Mouse (Mus musculus) forebrain, embryonic 12.5 days (tissue): ENCODE measurements around the gene Bptf. TPM values are rescaled to one million over a fixed set of nuclear protein-coding genes. Genes with fewer than 3 reads are reported as not detected.
"Not testable (repeated sequence)": the region's sequence is repeated elsewhere in the genome, so short reads cannot be mapped to it uniquely, and the experiment has no call there.

Experiments
- ATAC-seq: fragments of 200-750 bp; cut with Nextera tagmentation; 2 replicates; pipeline ENCODE4 v1.8.0; 2017; ENCODE audit warnings: moderate TSS enrichment; ENCODE audit not compliant: low FRiP score
- H3K27ac ChIP-seq: fragments of 300-500 bp; sonication (generic); 2 replicates; pipeline ENCODE4 v1.5.1; 2016; ENCODE audit warnings: mild to moderate bottlenecking
- H3K27me3 ChIP-seq: fragments of 300-500 bp; sonication (generic); 2 replicates; pipeline ENCODE4 v1.6.1; 2016; ENCODE audit warnings: mild to moderate bottlenecking
- H3K36me3 ChIP-seq: fragments of 300-500 bp; sonication (generic); replicated peaks from 2 replicates; pipeline ENCODE4 v1.6.1; 2016; ENCODE audit warnings: mild to moderate bottlenecking
- H3K4me1 ChIP-seq: fragments of 300-500 bp; sonication (generic); 2 replicates; pipeline ENCODE4 v1.6.1; 2016
- H3K4me2 ChIP-seq: fragments of 300-500 bp; sonication (generic); 2 replicates; pipeline ENCODE4 v1.6.1; 2016; ENCODE audit warnings: mild to moderate bottlenecking, moderate library complexity
- H3K4me3 ChIP-seq: fragments of 300-500 bp; sonication (generic); replicated peaks from 2 replicates; pipeline ENCODE4 v1.5.1; 2016; ENCODE audit warnings: mild to moderate bottlenecking
- H3K9ac ChIP-seq: fragments of 300-500 bp; sonication (generic); 2 replicates; pipeline ENCODE4 v1.6.1; 2016; ENCODE audit warnings: mild to moderate bottlenecking
- H3K9me3 ChIP-seq: fragments of 300-500 bp; sonication (generic); 2 replicates; pipeline ENCODE4 v1.6.1; 2016
- WGBS: fragments of 180-500 bp; shearing (Covaris S2); methylation state at CpG from one replicate; pipeline ENCODE4 v1.1.7; 2016; 5-methylcytosine and 5-hydroxymethylcytosine counted together
- polyA plus RNA-seq: library from polyadenylated mRNA; unstranded; fragments of >200 nt; fragmentation: Nextera tagmentation; extraction: Ambion mirVana; gene quantifications from 2 replicates; pipeline ENCODE4 v1.2.1, GENCODE M21; 2016

Bptf gene
- polyA plus RNA-seq, 1 experiment from 2014 or later = 48.3 TPM

DNA sequence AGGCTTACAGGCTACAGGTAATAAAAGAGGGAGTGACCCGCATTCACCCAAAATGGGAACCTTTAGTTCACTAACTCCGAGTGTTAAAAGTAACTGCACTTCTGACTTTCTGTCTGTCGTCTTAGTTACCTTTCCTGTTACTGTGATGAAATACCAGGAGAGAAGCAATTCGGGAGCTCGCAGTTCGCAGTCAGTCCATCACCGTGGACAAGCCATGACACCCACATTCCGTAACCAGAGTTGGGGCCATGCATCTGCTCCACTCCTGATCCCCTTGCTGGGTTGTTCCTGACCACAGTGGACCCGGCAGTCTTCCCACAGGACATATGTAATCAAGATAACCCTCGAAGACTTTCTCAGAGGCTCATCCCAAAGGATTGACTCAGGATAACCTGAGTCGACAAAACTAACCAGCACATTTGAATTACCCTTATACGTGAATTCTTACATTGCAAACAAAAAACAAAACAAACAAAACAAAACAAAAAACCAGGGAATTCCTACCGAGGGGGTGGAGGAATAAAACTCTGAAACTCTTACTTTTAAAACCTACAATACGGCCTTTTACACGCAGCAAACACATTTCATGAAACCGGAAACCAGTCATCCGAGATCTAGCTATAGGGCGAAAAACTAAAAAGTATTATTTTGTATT is 120.1 kb downstream of the Bptf start:
- H3K36me3 ChIP-seq = no peaks in the 10 kb centered on the region
- peak overlapping the region; percentile 55 for H3K4me3 ChIP-seq
- peak overlapping the region; percentile 62 for H3K4me2 ChIP-seq
- 41% methylated on average over 18 of the region's 18 CpGs for WGBS
- no peaks in the 10 kb centered on the region for H3K9me3 ChIP-seq
- ATAC-seq = no peak
- H3K27me3 ChIP-seq = no peaks in the 10 kb centered on the region
- peak overlapping the region; percentile 75 for H3K9ac ChIP-seq
- peak overlapping the region; percentile 92 for H3K27ac ChIP-seq
- H3K4me1 ChIP-seq = peaks cover 7% of the 10 kb centered on the region

DNA sequence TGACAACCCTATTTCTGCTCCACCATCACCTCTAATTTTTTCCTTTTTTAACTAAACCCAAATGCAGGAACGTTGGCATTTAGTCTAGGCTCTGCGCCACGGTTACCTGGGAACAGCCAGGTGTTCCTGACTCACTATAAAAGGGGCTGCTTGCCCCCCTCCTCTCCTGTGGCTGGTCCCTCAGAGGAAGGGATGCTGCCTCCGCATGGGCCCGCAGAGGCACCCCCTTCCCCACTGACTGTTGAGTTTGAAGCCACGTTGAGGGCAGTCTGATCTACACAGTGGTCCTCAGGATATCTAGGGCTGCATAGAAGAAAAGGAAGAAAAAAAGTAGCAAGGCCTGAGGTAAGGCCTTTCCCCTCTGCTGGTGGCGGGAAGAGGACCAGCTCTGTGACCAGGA is 120.8 kb downstream of the Bptf start:
- Histone ChIP-seq H3K27me3 (no peaks in the 10 kb centered on the region), H3K36me3 (no peaks in the 10 kb centered on the region), H3K27ac (no peak overlapping the region), H3K4me2 (no peak overlapping the region), H3K9me3 (no peaks in the 10 kb centered on the region), H3K4me3 (no peak overlapping the region), H3K9ac (no peak overlapping the region), H3K4me1 (peaks cover 7% of the 10 kb centered on the region)
- WGBS = 82% methylated on average over 7 of the region's 7 CpGs
- no peak for ATAC-seq

DNA sequence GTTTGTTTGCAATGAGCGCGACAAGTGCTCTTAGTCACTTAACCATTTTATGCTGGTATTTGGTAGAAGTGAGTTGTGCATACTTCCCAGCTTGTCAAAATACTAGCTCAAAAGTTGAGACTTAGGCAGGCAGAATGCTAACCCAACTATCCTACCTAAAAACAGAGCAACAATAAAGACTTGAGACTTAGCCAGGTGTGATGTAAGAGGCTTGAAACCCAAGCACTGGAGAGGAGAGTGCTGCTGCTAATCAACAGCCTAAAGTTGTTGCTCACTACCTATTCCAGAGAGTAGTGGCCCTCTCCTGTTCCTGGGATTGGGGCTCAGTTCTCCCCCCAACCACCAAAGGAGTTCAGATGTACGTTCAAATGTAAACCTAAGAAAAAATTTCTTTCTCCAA is 121.5 kb downstream of the Bptf start:
- Histone ChIP-seq H3K27me3 (no peaks in the 10 kb centered on the region), H3K4me1 (peaks cover 7% of the 10 kb centered on the region), H3K36me3 (no peaks in the 10 kb centered on the region), H3K27ac (no peak overlapping the region), H3K9me3 (no peaks in the 10 kb centered on the region), H3K9ac (no peak overlapping the region), H3K4me2 (no peak overlapping the region), H3K4me3 (no peak overlapping the region)
- WGBS = 94% methylated on average over 3 of the region's 3 CpGs
- no peak for ATAC-seq

DNA sequence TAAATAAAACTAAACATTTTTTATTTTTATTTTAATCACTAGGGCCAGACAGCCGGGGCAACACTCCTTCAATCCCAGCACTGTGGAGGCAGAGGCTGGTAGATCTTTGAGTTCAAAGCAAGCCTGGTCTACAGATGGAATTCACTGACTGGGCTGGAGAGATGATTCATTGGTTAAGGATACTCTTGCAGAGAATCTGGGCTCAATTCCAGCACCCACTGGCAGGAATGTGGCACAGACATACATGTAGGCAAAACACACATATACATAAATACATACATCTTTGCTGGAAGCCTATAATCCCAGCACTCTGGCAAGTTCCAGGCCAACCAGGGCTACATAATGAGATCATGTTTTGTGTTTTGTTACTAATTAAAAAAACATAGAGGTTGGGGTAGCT is 126.4 kb downstream of the Bptf start:
- Histone ChIP-seq H3K36me3 (no peaks in the 10 kb centered on the region), H3K9ac (no peak overlapping the region), H3K27ac (no peak overlapping the region), H3K9me3 (no peaks in the 10 kb centered on the region), H3K4me2 (no peak overlapping the region), H3K27me3 (no peaks in the 10 kb centered on the region), H3K4me1 (peaks cover 8% of the 10 kb centered on the region; the same call in 1 of the 2 replicates), H3K4me3 (no peak overlapping the region)
- WGBS = 86% methylated on average over 1 of the region's 1 CpGs
- no peak for ATAC-seq

DNA sequence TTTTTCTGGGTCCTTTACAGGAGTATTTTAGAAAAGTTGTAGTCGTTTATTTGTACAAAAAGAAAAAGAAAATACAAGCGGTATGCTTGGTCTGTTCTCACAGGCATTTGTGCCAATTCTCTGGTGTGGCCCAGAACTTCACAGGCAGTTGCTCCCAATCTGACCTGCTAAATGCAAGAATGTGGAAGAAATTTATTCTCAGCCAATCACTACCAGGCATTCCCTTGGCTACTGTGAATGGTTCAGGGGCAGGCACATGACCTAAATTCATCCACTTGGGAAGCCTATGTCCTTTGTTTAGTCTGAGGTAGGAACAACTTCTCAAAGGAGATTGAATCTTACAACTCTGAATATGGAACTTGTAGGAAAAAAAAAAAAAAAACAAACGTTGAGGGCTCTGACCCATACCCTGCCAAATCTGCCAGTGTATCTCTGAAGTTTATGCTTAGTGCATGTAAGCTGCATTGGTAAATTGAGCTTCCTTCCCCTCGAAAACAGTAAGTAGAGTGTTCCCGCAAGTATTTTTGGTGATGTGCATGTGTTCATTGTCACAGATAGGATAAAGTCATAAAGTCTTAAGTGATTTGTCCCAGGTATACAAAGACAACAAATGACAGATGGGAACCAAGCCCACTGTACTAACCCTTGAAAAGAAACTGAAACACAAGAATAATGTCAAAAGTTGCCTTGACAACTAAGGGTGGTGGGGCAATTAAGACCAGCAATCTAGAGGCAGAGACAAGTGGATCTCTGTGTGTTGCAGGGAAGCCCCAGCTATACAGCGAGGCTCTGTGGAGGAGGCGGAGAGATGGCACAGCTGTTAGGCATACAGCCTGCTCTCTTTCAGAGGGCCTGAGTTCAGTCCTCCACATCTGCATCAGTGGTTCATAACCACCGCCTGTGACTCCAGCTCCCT is 129.9 kb downstream of the Bptf start:
- Histone ChIP-seq H3K9ac (no peak overlapping the region), H3K9me3 (no peaks in the 10 kb centered on the region), H3K36me3 (peaks cover 3% of the 10 kb centered on the region), H3K27me3 (no peaks in the 10 kb centered on the region), H3K27ac (peak overlapping the region; percentile 76), H3K4me1 (peaks cover 16% of the 10 kb centered on the region), H3K4me3 (no peak overlapping the region), H3K4me2 (no peak overlapping the region)
- whole genome bisulfite sequencing = 27% methylated on average over 8 of the region's 8 CpGs
- 0 out of 2 replicates have a peak, but pooled peaks have one; percentile 21 for ATAC-seq

DNA sequence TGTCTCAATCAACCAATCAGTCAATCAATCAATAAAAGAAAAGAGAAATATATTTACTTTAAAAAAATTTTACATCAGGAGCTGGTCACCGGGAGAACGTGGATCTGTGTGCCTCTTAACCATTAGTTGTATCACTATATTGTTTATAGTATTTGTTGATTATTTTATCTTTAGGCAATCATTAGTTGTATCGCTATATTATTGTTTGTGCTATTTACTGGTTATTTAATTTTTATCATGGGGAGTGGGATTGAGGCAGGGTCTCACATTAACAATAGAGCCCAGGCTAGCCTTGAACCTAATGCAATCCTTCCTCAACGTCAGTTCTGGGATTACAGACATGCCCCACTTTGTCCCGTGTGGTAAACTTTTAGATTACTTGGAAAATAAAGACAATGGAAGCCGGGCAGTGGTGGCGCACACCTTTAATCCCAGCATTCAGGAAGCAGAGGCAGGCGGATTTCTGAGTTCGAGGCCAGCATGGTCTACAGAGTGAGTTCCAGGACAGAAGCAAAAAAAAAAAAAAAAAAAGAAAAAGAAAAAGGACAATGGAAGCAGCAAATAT is 131.9 kb downstream of the Bptf start:
- Histone ChIP-seq H3K36me3 (peaks cover 23% of the 10 kb centered on the region), H3K27me3 (no peaks in the 10 kb centered on the region), H3K9me3 (no peaks in the 10 kb centered on the region), H3K4me2 (peak overlapping the region; percentile 50), H3K27ac (peak overlapping the region; percentile 68; the same call in 1 of the 2 replicates), H3K9ac (peak overlapping the region; percentile 22; the same call in 1 of the 2 replicates), H3K4me1 (peaks cover 26% of the 10 kb centered on the region), H3K4me3 (peak overlapping the region; percentile 29)
- WGBS = 87% methylated on average over 9 of the region's 9 CpGs
- peak; percentile 5; the same call in 1 of the 2 replicates for ATAC-seq

DNA sequence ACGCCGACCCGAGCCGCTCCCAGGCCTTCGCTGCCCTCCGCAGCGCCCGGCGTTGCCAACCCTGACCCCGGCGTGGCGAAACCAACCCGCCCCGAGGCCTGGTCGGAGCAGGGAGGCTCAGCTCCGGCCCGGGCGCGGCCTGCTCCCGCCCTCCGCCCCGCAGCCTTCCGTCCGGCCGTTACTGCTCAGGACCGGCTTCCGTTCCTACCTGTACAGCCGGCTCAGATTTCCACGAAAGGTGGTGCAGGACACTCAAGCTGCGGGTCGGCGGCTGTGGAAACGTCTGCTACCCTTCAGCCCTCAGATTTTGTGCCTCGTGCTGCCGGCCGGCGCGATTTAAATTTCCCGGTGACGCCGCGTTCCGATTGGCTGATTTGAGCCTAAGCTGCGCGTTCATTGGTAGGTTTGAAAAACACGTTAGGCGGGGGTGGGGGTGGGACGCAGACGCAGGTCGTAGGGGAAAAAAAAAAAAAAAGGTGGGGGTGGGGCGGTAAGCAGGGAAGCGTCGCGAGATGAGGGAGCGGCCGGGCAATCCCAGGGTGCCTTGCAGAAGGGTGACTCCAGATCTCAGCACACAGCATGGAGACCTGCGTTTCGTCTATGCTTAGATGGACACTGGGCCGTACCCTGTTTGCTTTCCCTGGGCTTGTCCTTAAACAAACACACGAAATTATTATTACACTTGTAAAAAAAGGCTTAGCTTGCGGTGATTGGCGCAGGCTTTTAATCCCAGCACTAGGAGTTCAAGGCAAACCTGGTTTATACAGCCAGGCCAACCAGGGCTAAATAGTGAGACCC is 132.6 kb downstream of the Bptf start, which contains the start of gene Kpna2:
Gene Kpna2, minus strand, starts transcription at position 391 of the 798 bp plus-strand sequence.
- no peaks in the 10 kb centered on the region for H3K9me3 ChIP-seq
- H3K4me1 ChIP-seq = peaks cover 32% of the 10 kb centered on the region

DNA sequence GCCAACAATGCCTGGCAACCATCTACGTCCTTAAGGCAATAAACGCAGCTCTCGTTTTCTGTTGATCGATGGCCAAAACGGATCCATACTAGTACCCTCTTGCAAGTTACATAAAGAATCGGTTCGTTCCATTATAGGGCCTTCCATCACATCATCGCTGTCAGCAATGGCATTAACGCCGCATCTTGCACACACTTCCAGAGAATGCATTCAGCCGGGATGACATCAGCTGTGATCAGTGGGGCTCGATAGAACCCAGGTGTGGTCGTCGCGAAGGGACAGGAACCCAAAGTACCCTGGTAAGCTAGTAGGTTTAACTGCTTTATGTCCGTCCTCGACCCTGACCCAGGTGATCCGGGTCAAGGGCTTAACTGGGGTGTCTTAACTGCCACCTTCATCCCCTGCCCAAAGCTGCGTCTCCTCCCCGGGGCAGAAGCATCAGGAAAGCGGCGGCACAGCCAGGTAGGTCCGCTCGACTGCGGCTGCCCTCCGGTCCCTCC is 133.2 kb downstream of the Bptf start:
- peak; percentile 27 for ATAC-seq
- no peaks in the 10 kb centered on the region for H3K27me3 ChIP-seq
- WGBS = under 1% methylated on average over 26 of the region's 26 CpGs

More for the DNA sequence above, 132.6 kb downstream of the Bptf start, which contains the start of gene Kpna2:
- Histone ChIP-seq H3K27me3 (no peaks in the 10 kb centered on the region), H3K27ac (peak within 1 kb of the TSS; percentile 93), H3K4me3 (peak within 1 kb of the TSS; percentile 99), H3K9ac (peak within 1 kb of the TSS; percentile 97), H3K4me2 (peak within 1 kb of the TSS; percentile 60), H3K36me3 (peaks cover 30% of the 10 kb centered on the region)
- peak; percentile 94 for ATAC-seq
- under 1% methylated on average over 62 of the region's 62 CpGs for WGBS

DNA sequence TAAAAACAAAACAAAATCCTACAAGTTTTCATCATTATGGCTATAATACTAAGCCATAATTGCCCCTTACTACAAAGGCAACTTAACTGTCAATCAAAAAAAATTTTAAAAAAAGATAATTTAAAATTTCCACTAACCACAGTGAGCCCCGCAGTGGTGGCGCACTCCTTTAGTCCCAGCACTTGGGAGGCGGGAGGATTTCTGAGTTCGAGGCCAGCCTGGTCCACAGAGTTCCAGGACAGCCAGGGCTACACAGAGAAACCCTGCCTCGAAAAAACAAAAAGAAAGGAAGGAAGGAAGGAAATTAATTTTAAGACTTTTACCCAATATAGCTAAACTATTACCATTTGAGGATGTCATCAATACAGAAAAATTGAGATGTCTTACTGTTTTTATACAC is 134.0 kb downstream of the Bptf start:
- Histone ChIP-seq H3K9ac (peak overlapping the region; percentile 97), H3K9me3 (no peaks in the 10 kb centered on the region), H3K4me1 (peaks cover 34% of the 10 kb centered on the region), H3K27me3 (no peaks in the 10 kb centered on the region), H3K4me3 (peak overlapping the region; percentile 99), H3K4me2 (peak overlapping the region; percentile 60), H3K27ac (peak overlapping the region; percentile 93; the same call in 1 of the 2 replicates), H3K36me3 (peaks cover 41% of the 10 kb centered on the region)
- 10% methylated on average over 5 of the region's 5 CpGs for WGBS
- ATAC-seq = no peak

More for the DNA sequence above, 133.2 kb downstream of the Bptf start:
- Histone ChIP-seq H3K9me3 (no peaks in the 10 kb centered on the region), H3K9ac (peak overlapping the region; percentile 97), H3K4me2 (peak overlapping the region; percentile 60), H3K4me3 (peak overlapping the region; percentile 99), H3K27ac (peak overlapping the region; percentile 93), H3K36me3 (peaks cover 35% of the 10 kb centered on the region), H3K4me1 (peaks cover 34% of the 10 kb centered on the region)

DNA sequence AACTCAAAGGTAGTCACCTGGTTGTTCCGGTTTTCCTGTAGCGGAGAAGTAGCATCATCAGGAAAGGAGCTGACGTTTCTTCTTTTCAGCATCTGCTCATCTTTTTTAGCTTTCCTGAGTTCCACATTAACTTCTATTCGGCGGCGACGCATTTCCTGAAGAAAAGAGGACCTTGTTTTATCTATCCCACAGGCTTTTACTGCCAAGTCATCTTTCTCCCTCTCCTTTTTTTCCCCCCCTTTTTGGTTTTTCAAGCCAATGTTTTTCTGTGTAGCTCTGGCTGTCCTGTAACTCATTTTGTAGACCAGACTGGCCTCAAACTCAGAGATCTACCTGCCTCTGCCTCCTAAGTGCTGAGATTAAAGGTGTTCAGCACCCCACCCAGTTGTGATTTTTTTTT is 135.4 kb downstream of the Bptf start:
- WGBS = 98% methylated on average over 7 of the region's 7 CpGs
- not testable (repeated sequence) for H3K9me3 ChIP-seq, H3K27ac ChIP-seq, ATAC-seq, H3K27me3 ChIP-seq
- H3K36me3 ChIP-seq = peaks cover 55% of the 10 kb centered on the region
- H3K4me1 ChIP-seq = peaks cover 26% of the 10 kb centered on the region
- peak overlapping the region; percentile 60 for H3K4me2 ChIP-seq
- H3K4me3 ChIP-seq = peak overlapping the region; percentile 99
- H3K9ac ChIP-seq = 0 out of 2 replicates have a peak overlapping the region, but pooled peaks have one; percentile 25

DNA sequence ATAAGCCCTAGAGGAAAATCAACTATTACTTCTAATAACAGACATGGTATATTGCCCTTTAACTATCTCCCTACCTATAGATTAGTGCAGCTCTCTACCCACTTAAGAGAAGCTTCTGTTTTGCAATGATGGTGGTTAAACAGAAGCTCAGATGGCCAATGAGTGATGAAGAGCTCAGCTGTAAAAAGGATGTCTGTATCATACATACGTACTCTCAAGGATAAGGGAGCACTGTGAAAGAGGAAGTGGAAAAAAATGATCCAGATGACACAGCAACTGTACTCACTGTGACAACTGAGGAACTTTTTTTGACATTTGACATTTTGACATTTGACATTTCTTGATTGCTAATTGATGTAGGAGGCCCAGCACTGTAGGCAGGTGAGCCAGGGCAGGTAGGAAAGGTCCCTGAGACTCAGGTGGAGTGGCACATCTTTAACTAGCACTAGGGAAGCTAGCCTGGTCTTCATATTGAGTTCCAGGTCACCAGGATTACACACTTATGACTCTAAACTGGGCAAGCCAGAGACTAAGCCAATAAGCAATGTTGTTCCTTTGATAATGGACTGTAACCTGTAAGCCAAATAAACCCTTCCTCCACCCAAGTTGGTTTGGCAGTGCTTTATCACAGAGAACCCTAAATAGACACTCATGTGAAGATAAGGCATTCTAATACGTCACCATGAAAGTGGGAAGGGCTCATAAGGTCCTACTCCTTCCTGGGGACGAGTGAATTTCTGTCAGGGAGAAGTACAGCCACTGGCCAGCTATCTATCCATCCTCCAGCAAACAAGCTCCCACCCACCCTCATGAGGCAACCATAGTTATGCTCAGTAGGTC is 137.5 kb downstream of the Bptf start:
- H3K27ac ChIP-seq = no peak overlapping the region
- peaks cover 75% of the 10 kb centered on the region for H3K36me3 ChIP-seq
- H3K9me3 ChIP-seq = no peaks in the 10 kb centered on the region
- no peak overlapping the region for H3K4me2 ChIP-seq
- 88% methylated on average over 3 of the region's 3 CpGs for WGBS
- no peak for ATAC-seq
- no peak overlapping the region for H3K4me3 ChIP-seq
- H3K4me1 ChIP-seq = peaks cover 26% of the 10 kb centered on the region
- H3K27me3 ChIP-seq = no peaks in the 10 kb centered on the region
- no peak overlapping the region for H3K9ac ChIP-seq
